Mouse (Mus musculus): Measurements from ENCODE around the gene Eml5.

Gene Eml5

DNA sequence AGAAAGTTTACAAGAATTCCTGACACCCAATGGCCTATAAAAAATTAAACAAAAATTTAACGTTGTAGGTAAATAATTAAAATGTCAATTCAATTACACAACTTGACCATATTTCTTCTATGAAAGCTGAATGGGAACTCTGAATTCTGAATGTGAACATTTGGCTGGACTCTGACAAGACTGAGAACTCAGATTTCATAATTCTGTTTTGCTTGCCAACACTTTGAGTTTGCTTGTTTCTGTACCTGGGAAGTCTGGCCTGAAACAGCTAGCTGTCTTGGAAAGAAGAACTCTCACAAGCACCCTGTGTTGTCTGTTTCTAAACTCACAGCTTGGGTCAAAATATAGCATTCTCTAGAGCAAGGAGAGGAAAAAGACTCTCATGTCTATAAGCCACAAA lies 67.4 kb downstream of the Eml5 start:
- no peak for DNase-seq (ENCODE audit: low spot score)

DNA sequence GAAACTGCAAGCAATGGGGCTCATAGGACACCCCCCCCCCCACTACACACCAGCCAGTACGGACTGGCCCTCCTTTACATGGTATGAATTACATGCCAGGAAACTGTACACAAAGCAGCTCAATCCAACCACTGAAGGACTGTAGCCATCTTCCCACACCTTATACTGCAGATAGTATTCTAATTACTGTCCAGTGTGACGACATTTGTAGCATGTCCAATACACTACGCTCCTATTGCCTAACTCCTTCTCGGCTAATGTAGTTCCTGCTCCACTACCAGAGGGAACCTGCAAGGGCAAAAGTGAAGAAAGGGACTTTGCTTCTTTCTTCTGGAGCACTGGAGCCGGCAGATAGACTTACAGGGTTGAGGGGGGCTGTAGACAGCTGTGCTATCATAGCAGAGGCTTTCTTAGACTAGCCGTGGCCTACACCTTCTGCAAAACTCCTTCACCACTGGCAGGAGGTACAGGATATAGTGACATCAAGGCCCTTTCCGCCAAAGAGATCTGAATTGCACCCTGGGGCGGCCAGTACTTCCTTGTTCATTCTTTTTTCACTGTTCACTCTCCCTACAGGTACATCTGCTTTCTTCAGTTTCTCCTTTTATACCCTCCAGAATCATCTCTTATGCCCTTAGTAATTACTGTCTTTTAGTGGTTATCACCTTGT lies 68.2 kb downstream of the Eml5 start:
- no peak for DNase-seq (ENCODE audit: low spot score)

DNA sequence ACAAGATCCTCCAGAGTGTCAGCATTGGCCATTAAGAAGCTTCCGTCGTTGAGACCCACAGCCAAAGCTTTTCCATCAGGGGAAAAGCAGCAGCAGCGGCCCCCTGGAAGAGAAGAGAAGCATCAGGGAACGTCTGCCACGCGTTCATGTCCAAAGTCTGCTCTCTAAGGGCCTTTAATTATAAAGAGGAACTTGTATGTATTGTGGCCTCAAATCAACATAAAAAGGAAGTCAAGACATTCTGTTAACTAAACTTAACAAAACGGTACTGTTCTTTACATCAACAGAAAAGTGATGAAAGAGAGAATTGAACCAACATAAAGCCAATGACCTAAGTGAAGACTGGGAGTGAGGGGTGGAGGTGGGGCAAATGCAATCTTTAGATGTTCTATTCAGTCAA lies 70.2 kb downstream of the Eml5 start:
- no peak for DNase-seq (ENCODE audit: low spot score)

DNA sequence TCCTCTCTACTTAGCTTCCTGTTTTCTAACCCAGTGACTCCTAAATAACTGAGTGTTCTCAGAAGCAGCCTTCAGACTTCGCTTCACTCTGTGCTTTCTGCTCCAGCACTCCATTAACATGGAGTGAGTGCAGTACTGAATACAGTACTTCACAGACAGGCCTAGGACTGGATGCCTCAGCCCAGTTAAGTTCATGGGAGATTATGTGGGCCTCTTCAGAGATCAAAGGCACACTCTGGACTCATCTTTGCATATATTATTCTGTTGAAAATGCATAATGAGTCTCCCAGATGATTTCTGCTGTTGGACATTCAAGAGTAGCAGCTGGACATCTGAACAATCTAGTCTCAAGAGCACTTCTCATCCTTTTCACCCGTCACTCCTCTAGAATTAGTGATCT lies 80.5 kb downstream of the Eml5 start:
- DNase-seq (ENCODE audit: low spot score): no peak

DNA sequence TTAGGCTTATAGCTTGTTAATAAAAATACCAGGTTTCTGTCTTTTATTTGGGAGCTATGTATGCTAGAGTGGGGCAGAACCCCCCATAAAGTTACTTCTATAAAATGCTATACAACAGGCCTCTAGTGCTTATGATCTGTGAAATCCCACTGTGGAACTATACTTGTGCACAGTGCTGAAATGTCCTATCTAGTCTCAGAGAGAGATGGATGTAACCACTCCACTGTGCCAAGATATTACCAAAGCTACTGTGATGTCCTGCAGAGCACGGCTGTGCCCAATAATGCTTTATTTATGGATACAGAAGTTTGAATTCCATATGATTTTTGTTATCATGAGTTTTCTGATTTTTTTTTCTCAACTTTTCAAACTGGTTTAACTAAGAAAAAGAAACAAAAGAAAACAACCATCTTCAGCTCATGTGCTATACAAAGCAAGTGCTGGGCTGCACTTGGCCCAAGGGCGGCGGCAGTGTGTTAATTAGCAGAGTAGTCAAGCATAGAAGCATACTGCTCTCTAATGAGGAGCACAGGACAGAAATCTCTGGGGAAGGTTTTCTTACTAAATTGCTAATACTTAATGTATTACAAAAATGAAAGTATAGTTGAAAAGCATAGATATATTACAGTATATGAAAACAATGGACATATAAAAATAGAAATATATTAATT lies 97.1 kb downstream of the Eml5 start:
- DNase-seq (ENCODE audit: low spot score): no peak

DNA sequence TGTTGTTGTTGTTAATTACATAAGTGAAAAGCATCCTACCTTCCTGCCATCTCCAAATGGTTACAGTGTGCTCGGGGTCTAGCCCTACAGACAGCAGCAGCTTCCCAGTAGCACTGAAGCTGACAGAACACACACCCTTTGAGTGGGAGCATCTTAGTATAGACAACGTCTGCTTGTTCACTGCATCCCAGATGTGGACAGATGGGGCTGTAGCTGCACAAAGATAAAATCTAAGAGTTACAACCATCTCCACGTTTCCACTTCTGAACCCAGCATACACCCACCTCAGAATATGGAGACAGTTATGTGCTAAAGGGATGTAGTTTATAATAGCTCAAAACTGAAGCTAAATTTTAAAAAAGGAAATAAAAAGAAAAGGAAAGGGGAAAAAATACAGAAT lies 99.0 kb downstream of the Eml5 start:
- no peak for DNase-seq (ENCODE audit: low spot score)

DNA sequence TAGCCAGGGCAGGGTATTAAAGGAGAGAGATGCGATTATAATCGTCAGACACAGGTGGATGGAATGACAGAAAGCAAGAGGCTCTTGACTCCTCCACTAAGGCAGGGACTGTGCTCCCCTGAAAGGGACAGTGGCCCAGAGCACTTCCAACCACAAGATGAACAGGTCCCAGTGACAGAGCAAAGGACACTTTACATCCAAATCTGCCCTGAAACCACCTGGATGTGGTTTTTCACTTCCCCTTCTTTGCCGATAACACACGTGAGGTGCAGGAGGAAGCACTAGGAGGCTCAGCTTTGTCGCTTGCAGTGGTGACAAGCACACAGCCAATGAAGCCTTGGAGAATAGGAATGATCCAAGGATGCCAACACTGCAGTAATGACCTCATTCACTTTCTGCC lies 101.0 kb downstream of the Eml5 start:
- no peak for DNase-seq (ENCODE audit: low spot score)

DNA sequence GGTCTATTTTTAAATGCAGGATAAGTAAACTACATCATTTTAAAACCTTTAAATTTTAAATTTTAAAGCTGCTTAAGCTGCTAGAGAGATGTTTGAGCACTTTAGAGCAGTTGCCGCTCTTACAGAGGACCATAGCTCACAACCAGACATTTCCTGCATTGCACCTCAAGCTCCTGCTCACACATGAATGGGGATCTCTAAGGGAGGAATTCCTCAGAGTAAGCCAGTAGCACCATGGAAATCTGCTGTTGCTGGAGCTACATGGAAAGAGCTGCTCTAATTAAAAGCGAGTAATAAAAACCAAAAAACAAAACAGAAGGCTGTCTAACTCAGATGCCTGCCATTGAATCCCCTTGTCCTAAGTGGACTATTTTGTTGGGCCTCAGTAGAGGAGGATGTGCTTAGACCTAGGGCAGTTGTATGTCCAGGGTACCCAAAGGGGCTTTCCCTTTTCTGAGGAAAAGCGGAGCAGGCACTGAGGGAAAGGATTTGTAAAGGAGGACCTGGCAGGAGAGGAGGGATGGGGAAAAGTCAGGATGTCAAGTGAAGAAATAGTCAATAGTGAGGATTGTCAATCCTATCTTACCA lies 105.5 kb downstream of the Eml5 start:
- no peak for DNase-seq (ENCODE audit: low spot score)

DNA sequence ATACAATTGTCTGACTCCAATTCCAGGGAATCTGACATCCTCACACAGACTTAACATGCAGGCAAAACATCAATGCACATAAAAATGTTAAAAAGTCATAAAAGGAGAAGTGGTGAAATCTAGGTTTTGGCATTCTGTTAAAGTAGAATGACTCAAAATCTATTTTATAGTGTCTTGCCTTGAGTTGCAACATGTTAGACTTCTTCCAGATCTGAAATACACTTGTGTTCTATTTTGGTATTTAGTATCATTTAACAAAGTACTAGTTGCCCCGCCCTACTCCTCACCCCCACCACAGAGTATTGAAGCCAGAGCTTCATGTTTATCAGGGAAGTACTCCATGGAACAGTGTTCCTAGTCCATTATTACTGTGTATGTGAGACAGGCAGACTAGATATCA lies 117.0 kb downstream of the Eml5 start:
- DNase-seq (ENCODE audit: low spot score): no peak

DNA sequence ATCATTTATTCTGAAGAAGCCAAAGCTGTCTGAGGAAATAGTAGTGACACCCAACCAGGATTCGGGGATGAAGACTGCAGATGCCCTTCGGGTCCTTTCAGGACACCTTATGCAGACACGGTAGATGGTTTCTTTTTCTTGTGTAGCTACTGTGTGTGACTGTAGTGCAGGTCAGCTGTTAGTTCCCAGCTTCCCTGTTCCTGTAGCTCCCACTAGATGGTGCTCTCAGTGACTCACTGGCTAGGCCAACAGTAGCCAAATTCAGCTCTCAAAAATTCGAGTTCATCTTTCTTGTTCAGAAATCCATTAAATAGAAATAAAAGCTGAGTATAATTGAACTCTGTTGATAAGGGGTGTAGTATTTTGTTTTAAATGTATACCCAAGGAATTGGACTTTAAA lies 122.1 kb downstream of the Eml5 start:
- peak; percentile 56 for DNase-seq (ENCODE audit: low spot score)

DNA sequence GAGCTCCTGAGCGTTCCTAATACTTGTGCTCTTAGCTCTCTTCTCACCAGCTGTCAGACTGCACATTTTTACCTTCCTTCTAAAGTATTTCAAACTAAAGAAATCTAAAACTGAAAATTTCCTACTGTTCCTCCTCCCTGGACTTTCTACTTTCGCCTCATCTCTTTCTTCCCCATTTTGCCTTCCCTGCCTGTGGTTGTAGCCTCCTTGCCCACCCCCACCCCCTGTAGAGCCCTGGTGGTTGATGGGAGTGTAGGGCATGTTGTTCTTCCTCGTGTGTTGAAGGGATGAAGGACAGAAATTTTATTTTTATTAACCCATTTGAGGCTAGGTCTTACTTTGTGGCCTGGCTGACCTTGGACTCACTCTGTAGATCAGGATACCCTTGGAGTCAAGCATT lies 123.8 kb downstream of the Eml5 start:
- no peak for DNase-seq (ENCODE audit: low spot score)

DNA sequence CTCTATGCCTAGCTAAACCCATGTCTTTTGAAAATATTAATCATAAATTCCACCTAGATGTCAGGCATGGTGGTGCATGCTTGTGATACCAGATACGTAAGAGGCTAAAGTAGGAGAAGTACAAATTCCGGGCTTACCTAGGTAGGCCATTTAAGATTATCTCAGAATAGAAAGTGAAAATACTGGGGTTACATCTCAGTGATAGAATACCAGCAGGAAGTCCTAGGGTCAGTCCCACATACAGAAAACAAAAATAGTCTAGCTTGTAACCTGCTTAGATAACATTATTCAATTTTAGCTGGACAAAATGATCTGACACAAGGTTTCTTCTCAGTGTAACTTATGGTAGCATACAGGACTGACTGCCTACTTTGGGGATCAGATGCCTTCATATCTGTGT lies 135.0 kb downstream of the Eml5 start:
- DNase-seq (ENCODE audit: low spot score): no peak

DNA sequence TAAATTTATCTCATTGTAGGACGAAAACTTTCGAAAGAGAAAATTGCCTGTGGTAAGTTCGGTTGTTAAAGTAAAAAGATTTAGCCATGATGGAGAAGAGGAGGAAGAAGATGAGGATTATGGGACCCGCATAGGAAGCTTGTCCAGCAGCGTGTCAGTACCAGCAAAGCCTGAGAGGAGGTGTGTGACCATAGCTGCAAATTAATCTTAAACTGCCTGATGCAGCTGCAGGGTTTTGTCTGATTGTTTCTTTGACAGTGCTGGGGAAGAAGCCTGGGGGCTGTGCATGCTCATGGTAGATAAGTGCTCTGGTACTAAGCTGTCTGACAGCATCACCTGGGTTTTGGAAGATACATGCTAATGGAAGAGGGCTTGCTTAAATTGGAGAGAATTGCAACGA lies 141.6 kb downstream of the Eml5 start:
- DNase-seq (ENCODE audit: low spot score): no peak

DNA sequence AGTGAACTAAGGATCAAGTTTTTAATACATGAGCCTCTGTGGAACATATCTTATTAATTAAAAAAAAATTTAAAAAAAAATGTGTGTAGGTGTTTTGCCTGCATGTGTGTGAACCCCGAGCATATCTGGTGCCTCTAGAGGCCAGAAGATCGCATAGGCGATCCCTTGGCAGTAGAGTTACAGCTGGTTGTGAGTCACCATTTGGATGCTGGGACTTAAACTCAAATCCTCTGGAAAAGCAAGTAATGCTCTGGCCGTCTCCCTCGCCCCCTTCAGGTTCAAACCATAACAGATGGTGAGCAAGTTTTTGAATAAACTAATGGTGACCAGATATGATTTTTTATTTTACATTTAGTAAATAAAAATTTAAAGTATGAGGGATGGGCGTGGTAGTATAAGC lies 143.6 kb downstream of the Eml5 start:
- DNase-seq (ENCODE audit: low spot score): no peak

DNA sequence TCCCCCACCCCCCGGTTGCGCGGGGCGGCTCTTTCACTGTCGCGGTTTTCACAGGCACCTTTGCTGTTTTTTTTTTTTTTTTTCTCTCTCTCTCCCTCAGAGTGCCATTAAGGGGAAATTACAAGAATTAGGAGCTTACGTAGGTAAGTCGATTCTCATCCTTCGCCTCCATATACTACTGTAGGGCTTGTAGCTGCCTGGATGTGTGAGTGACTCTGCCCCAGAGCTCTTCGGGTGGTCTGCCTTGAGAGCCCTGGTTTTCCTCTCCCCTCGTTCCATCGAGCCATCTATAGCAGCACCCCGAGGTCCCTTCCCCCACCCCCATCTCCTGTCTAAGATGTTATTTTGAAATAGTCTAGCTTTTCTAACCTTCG lies 153.9 kb downstream of the Eml5 start:
- DNase-seq (ENCODE audit: low spot score): peak; percentile 39

DNA sequence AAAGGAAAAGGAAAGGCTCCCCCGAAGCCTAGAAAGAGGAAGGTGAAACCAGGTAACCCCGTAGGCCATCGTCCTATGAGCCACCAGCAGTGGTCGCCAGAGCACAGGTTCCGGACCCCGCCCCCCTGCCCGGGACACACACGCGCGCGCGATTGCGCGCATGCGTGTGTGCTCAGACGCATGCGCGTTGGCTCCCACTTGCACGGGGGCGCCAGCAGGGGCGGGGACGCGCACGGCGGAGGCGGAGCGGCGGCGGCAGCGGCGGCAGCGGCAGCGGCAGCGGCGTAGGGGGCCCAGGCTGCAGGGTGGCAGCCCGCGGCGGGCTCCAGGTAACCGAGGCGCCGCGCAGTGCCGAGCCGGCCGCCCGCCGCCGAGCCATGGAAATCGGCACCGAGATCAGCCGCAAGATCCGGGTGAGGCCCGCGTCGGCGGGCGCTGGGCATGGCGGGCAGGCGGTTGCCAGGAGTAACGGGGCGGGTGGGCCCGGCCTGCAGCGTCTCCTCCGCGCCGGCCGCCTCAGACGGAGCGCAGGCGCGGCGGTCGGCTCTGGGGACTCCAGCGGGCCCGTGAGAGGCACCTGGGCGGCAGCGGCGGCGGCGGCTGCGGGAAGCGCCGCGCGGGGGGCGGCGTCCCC lies 154.4 kb downstream of the Eml5 start, which contains the start of gene Zc3h14:
Gene Zc3h14, plus strand, starts transcription at position 219 of the 634 bp plus-strand sequence.
- peak; percentile 94 for DNase-seq (ENCODE audit: low spot score)

DNA sequence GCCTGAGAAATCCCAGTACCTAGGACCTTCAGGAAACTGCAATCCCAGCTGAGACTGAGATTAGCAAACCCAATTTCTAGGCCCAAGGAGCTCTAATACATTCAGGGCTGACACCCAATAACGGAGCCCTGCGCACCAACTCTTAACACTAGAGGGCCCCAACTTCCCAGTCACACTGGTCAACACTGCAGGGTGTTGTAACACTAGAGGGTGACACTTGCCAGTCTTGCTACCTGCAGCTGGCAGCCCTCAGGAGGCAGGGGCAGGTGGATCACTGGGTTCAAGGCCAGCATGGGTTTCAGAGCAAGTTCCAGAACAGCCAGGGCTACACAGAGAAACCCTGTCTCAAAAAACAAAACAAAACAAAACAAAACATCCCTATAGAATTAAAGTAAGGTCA lies 155.2 kb downstream of the Eml5 start:
- DNase-seq (ENCODE audit: low spot score): peak; percentile 66

DNA sequence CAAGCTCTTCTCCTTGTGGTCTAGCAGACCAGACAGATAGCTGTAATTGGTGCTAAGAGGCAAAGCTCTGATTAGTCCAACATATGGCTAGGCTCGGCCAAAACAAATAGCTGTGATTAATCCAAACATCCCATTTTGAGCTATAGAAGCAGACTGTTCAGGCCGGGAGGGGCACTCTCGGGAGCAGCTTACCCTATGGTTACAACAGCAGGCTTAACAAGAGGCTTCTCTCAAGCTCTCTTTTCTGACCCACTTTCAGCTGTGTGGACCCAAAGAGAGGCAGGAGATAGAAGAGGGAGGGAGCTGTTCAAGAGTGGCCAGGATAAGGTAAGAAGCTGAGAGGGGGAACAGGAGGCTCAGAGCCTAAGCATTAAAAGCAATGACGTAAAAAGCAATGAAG lies 155.7 kb downstream of the Eml5 start:
- DNase-seq (ENCODE audit: low spot score): peak; percentile 59

DNA sequence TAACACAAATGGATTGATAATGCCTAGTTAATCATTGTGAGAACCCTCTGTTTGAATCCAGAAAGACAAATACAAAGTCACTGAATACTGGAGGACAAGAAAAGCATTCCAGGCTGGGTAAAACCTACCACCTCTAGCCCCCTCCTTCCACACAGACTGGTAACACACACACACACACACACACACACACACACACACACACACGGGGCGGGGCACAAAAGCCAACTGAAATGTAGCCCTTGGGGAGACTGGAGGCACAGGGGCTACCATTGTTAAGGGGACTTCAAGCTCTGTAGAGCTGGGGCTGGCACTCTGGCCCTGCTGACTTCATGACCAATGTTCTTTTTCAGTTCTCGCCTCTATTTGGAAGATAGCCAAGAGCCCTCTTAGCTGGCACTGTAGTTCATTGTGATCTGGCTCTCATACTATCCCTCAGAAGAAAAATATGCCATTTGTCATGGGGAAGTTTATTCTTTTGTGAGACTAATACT lies 160.2 kb downstream of the Eml5 start:
- DNase-seq (ENCODE audit: low spot score): no peak

DNA sequence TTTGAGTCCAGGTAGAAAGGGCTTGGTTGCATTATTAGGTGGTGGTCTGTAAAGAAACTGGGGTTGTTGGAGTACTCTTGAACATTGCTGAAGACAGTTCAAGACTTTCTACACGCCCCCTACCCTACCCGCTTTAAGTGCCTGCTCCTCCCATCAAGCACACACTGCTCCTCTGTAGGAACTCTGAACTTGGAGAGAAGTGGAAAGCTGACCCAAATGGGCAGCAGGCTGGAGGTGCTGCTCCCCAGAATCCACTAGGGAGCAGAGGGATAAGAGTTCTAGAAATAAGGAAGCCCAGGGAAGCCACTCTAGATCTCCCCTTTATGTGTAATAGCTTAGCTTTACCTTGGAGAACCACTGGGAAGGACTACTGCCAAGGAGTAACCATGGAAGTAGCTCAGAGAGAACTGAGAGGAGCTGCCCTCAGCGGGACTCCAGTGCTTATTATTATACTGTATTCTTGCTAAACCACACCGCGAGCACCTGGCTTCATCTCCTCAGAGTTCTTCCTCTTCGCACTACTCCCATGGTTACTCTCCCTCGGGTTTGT lies 163.4 kb downstream of the Eml5 start:
- DNase-seq (ENCODE audit: low spot score): peak; percentile 61

DNA sequence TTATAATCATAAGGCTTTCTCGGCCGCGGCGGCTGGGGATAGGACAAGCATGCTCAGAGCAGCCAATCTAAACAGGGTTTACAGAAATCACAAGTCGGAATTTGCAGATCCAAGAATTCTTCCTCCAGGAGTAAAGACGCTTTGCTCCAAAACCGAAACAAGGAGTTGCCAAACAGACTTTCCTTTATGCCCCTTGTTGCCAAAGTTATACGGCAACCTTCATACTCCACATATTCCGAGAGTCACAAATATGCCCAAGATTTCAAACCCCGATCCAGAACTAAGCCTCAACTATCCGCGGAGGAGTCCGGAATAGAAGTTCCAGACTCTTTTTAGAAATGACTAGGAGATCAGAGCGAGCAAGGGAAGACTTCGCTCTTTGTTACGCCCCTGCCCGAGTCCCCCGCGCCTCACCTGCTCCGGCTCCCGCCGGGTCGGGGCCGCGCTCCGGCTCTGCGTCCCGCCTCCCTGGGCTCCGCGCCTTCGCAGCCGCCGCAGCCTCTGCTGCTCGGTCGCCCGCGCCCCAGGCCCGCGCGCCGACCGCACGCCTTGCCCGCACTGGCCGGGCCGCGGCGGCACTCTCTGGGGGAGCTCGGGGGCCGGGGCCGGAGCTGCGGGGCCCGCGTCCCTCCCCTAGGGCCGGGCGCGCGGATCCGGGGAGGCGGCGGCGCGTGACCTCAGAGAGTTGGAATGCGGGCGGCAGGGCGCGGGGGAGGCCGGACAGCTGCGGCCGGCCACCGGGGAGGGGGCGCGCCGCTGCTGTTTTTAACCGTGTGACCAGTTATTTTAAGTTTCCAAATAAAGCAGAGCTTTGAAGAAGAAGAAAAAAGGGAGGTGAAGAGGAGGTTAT lies 164.1 kb downstream of the Eml5 start, which contains the start of gene Ptpn21:
Gene Ptpn21, minus strand, starts transcription at position 455 of the 850 bp plus-strand sequence.
- DNase-seq (ENCODE audit: low spot score): peak; percentile 69
